Mouse (Mus musculus): Measurements from ENCODE around the gene Pfn3. TPM values are rescaled to one million over a fixed set of nuclear protein-coding genes. Genes with fewer than 3 reads are reported as not detected.

The Pfn3 gene
- polyA plus RNA-seq, 1 experiment from 2014 or later: not detected

DNA sequence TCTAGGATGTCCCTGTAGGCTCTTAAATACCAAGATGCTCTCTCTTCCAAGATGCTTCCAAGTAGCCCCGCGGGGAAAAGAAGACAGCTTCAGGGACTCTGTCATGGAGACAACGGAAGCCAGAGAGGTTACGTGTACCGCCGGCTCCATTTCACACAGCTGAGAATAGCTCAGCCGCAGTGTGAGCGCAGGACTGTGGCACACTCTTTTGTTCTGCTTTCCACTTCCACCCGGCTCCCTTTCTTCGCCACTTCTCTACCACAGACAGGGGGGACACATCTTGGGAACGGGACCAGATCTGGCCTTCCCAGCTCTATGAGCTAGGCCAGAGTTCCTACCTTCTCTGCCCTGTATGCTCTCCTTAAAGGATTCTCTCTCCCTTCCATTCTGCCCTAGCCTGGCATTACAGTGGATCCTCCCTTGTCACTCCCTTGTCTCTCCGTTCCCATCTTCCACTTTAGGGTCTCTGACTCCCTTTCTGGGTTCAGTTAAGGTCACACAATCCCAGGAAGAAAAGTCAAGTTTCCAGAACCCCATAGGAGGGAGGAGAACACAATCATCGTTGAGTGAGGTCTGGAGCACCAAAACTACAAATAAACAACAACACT lies 9.1 kb downstream of the Pfn3 start:
- Histone ChIP-seq H3K4me2 (ENCODE audit: low read depth, severe bottlenecking) (no peak overlapping the region), H3K4me3 (ENCODE audit: low read depth, low read length) (no peak overlapping the region), H3K36me3 (ENCODE audit: control insufficient read depth, insufficient read depth, low read length) (no peaks in the 10 kb centered on the region), H3K27ac (replicated peaks; ENCODE audit: low read depth, low read length) (no peak overlapping the region), H3K9me3 (ENCODE audit: control insufficient read depth, low read length) (no peaks in the 10 kb centered on the region), H3K27me3 (ENCODE audit: control insufficient read depth, insufficient read depth, low read length) (no peaks in the 10 kb centered on the region), H3K4me1 (ENCODE audit: control insufficient read depth, insufficient read depth, low read length) (no peaks in the 10 kb centered on the region), H3K9ac (ENCODE audit: low read length) (peak overlapping the region; percentile 41)
- ATAC-seq (ENCODE audit: insufficient number of reproducible peaks, low FRiP score, low TSS enrichment, low read depth) (0 out of 2 replicates have a peak, but pooled peaks have one; percentile 8), DNase-seq (ENCODE audit: low spot score) (no peak)
- WGBS: 79% methylated on average over 13 of the region's 13 CpGs

DNA sequence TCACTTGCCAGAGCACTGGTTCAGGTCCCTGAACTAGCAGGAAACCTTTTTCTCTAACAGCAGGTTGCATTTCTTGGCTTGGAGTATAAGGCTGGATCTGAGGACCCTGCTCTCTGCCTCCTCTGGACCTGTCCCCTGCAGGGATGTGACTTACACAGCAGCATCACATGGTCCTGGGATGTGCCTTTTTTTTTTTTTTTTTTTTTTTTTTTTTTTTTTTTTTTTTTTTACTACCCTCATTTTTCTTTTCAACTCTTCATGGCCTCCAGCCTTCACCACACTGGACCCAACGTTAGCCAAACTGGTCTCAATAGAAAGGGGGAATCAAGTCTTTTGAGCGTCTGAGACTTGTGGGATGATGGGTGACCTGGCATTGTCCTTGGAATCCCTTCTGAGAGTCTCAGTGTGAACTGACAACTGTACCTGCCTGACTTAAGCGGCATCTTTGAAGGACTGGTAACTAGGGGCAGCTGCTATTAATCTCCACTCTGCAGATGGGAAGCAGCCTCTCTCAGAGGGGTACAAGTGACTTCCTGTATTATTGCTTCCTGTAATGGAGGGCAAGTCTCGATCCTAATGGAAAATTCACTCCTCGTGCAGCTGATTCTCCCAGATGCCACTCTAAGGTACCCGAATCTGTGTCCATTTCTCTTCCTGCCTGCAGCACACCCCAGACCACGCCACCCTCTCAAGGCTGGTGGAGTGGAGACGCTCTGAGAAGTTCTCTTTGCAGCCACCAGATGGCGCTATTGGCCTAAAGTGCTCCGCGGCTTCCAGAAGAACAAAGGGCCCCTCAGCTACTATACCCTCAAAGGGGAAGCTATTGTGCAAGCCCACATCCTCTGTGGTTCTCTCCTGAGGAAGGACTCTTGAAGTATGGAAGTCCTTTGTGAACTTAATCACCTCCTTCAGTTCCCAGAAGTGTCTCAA lies 9.9 kb downstream of the Pfn3 start:
- DNase-seq (ENCODE audit: low spot score) (peak; percentile 90), ATAC-seq (ENCODE audit: insufficient number of reproducible peaks, low FRiP score, low TSS enrichment, low read depth) (peak; percentile 77)
- Histone ChIP-seq H3K36me3 (ENCODE audit: control insufficient read depth, insufficient read depth, low read length) (no peaks in the 10 kb centered on the region), H3K27ac (replicated peaks; ENCODE audit: low read depth, low read length) (no peak overlapping the region), H3K9me3 (ENCODE audit: control insufficient read depth, low read length) (no peaks in the 10 kb centered on the region), H3K4me3 (ENCODE audit: low read depth, low read length) (no peak overlapping the region), H3K27me3 (ENCODE audit: control insufficient read depth, insufficient read depth, low read length) (no peaks in the 10 kb centered on the region), H3K4me2 (ENCODE audit: low read depth, severe bottlenecking) (no peak overlapping the region), H3K9ac (ENCODE audit: low read length) (peak overlapping the region; percentile 41; the same call in 1 of the 2 replicates), H3K4me1 (ENCODE audit: control insufficient read depth, insufficient read depth, low read length) (no peaks in the 10 kb centered on the region)
- 9% methylated on average over 11 of the region's 11 CpGs for WGBS

DNA sequence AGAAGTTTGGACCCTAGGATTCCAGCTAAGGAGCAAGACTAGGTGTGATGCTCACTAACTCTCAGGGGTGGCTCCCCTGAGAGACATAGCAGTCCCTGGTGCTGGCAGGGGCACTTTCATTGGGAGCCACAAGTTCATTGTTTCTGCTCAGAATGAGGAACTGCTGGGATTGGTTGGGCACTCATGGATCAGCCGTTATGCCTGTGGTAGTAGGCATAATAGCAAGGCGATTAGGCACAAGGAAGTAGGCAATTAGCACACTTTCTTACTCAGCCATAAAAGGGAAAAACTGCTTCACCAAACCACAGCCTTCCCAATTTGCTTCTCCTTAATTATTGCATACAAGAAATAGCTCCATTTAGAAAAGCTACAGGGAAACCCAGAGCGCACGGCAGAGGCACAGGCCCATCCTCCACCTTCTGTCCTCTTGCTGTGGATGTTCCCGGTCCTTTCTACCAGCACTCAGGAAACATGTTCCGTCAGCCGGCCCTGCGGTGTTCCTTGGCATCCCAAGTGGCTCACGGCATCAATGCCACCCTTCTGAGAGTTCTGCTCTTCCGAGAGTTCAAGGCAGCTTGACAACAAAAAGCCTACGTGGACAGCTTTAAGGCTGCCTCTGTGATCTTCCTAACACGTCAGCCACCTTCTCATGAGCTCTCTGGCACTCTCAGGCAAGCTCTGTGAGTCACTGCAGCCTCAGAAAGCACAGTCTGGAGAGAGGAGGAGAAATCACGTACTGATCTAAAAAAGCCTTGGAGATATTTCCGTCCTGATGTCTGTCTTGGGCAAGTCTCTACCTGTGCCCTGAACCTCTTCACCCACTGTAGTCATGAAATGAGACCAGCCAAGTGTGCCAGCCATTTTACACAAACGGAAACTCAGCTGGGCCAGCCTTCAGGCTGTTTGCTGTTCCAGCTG lies 10.8 kb downstream of the Pfn3 start:
- ATAC-seq (ENCODE audit: insufficient number of reproducible peaks, low FRiP score, low TSS enrichment, low read depth) (no peak), DNase-seq (ENCODE audit: low spot score) (no peak)
- Histone ChIP-seq H3K4me2 (ENCODE audit: low read depth, severe bottlenecking) (no peak overlapping the region), H3K36me3 (ENCODE audit: control insufficient read depth, insufficient read depth, low read length) (no peaks in the 10 kb centered on the region), H3K27ac (replicated peaks; ENCODE audit: low read depth, low read length) (no peak overlapping the region), H3K4me1 (ENCODE audit: control insufficient read depth, insufficient read depth, low read length) (no peaks in the 10 kb centered on the region), H3K9me3 (ENCODE audit: control insufficient read depth, low read length) (no peaks in the 10 kb centered on the region), H3K4me3 (ENCODE audit: low read depth, low read length) (no peak overlapping the region), H3K27me3 (ENCODE audit: control insufficient read depth, insufficient read depth, low read length) (no peaks in the 10 kb centered on the region), H3K9ac (ENCODE audit: low read length) (no peak overlapping the region)
- WGBS: 67% methylated on average over 15 of the region's 15 CpGs

DNA sequence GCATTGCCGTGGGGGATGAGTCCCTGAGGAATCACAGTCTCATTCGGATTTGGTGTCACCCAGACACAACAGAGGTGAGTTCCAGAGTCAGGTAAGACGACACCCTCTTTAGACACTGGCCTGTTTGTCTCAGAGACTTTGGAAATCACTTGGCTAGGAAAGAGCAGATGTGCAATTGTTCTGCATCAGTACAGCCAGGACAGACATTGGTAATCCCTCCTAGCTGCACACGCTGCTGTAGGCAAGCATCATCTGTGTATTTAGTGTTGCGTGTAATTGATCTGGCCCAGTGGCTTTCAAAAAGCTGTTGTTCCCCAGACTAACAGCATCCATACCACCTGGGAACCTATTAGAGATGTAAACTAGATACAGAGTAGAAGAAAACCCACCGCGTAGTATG lies 11.8 kb downstream of the Pfn3 start:
- no peaks in the 10 kb centered on the region for H3K36me3 ChIP-seq (ENCODE audit: control insufficient read depth, insufficient read depth, low read length)
- no peak overlapping the region for H3K4me2 ChIP-seq (ENCODE audit: low read depth, severe bottlenecking)
- no peak overlapping the region for H3K9ac ChIP-seq (ENCODE audit: low read length)
- H3K9me3 ChIP-seq (ENCODE audit: control insufficient read depth, low read length): no peaks in the 10 kb centered on the region
- no peak overlapping the region for H3K4me3 ChIP-seq (ENCODE audit: low read depth, low read length)
- no peak overlapping the region for H3K27ac ChIP-seq (replicated peaks; ENCODE audit: low read depth, low read length)
- no peaks in the 10 kb centered on the region for H3K4me1 ChIP-seq (ENCODE audit: control insufficient read depth, insufficient read depth, low read length)
- H3K27me3 ChIP-seq (ENCODE audit: control insufficient read depth, insufficient read depth, low read length): no peaks in the 10 kb centered on the region
- 85% methylated on average over 7 of the region's 7 CpGs for WGBS
- no peak for DNase-seq (ENCODE audit: low spot score)
- no peak for ATAC-seq (ENCODE audit: insufficient number of reproducible peaks, low FRiP score, low TSS enrichment, low read depth)

DNA sequence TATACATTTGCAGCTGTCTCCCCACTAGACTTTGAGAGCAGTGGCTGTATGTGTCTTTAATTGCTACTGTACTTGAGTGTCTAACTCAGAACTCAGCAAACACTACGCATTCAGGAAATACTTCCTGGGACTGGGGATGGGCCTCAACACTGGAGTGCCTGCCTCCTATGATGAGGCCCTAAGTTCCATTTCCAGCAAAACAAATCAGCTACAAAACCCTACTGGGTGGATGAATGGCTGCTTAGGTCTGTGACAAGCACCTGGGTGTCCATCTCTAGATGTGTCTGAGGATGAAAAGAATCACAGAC lies 15.0 kb downstream of the Pfn3 start:
- Histone ChIP-seq H3K36me3 (ENCODE audit: control insufficient read depth, insufficient read depth, low read length) (no peaks in the 10 kb centered on the region), H3K27me3 (ENCODE audit: control insufficient read depth, insufficient read depth, low read length) (no peaks in the 10 kb centered on the region), H3K9ac (ENCODE audit: low read length) (no peak overlapping the region), H3K9me3 (ENCODE audit: control insufficient read depth, low read length) (no peaks in the 10 kb centered on the region), H3K27ac (replicated peaks; ENCODE audit: low read depth, low read length) (no peak overlapping the region), H3K4me1 (ENCODE audit: control insufficient read depth, insufficient read depth, low read length) (no peaks in the 10 kb centered on the region), H3K4me3 (ENCODE audit: low read depth, low read length) (no peak overlapping the region), H3K4me2 (ENCODE audit: low read depth, severe bottlenecking) (no peak overlapping the region)
- ATAC-seq (ENCODE audit: insufficient number of reproducible peaks, low FRiP score, low TSS enrichment, low read depth): no peak
- 88% methylated on average over 1 of the region's 1 CpGs for WGBS
- DNase-seq (ENCODE audit: low spot score): no peak

DNA sequence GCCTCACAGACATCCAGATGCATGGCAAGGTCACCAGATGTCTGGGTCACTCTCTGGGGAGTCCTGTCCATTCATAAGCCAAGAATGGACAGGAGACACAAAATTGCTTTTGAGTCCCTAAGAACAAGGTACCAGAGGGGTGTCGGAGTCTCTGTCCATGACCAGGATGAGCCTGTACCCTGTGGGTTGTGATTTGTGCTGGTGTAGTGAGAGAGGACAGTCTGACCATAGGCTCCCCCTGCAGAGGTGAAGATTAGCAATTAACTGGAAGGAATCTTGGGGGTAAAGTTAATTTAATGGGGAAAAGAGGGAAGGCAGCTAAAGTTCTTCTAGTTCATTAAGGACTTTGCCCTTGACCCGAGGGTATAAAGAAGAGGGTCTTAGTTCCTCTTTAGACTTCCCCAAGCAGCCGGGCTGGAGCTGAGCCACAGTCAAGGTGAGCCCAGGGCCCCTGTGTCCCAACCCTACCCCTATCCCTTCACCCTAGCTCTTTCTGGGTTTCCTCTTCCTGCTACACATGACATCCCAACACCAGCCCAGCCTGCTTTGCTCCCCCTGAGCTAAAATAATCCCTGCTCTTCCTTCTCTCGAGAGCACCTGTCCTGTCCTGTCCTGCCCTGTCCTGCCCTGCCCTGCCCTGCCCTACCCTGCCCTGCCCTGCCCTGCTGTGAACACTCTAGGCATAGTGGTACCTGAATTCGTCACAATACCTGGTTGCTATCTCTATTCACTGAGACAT lies 15.6 kb downstream of the Pfn3 start:
- no peak overlapping the region for H3K4me3 ChIP-seq (ENCODE audit: low read depth, low read length)
- H3K27ac ChIP-seq (replicated peaks; ENCODE audit: low read depth, low read length): no peak overlapping the region
- 73% methylated on average over 5 of the region's 5 CpGs for WGBS
- H3K9me3 ChIP-seq (ENCODE audit: control insufficient read depth, low read length): no peaks in the 10 kb centered on the region
- H3K4me2 ChIP-seq (ENCODE audit: low read depth, severe bottlenecking): no peak overlapping the region
- no peaks in the 10 kb centered on the region for H3K4me1 ChIP-seq (ENCODE audit: control insufficient read depth, insufficient read depth, low read length)
- ATAC-seq (ENCODE audit: insufficient number of reproducible peaks, low FRiP score, low TSS enrichment, low read depth) (no peak), DNase-seq (ENCODE audit: low spot score) (no peak)
- H3K27me3 ChIP-seq (ENCODE audit: control insufficient read depth, insufficient read depth, low read length): no peaks in the 10 kb centered on the region
- H3K9ac ChIP-seq (ENCODE audit: low read length): no peak overlapping the region
- H3K36me3 ChIP-seq (ENCODE audit: control insufficient read depth, insufficient read depth, low read length): no peaks in the 10 kb centered on the region

DNA sequence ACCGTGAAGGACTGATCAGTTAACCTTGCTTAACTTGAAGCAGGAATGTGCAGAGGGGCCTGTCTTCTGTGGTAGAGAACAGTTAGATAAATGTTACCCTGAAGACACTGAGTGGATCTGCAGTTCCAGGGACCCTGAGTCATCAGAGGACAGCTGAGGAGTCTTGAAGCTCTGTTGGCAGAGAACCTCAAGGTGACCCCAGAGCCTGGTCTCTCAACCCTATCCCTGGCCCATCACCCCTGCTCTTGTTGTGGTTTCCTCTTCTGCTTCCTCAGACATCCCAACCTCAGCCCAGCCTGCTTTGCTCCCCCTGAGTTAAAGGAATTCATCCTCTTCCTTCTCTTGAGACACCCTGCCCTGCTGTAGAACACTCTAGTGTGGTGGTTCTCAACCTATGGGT lies 16.9 kb downstream of the Pfn3 start, which contains the start of gene Slc34a1:
TSS of gene Slc34a1 (plus strand) at position 100 of the 400 bp plus-strand sequence.
- no peaks in the 10 kb centered on the region for H3K36me3 ChIP-seq (ENCODE audit: control insufficient read depth, insufficient read depth, low read length)
- H3K4me3 ChIP-seq (ENCODE audit: low read depth, low read length): no peak within 1 kb of the TSS
- DNase-seq (ENCODE audit: low spot score): no peak
- no peak within 1 kb of the TSS for H3K27ac ChIP-seq (replicated peaks; ENCODE audit: low read depth, low read length)
- no peak within 1 kb of the TSS for H3K9ac ChIP-seq (ENCODE audit: low read length)
- no peak within 1 kb of the TSS for H3K4me2 ChIP-seq (ENCODE audit: low read depth, severe bottlenecking)
- H3K4me1 ChIP-seq (ENCODE audit: control insufficient read depth, insufficient read depth, low read length): no peaks in the 10 kb centered on the region
- ATAC-seq (ENCODE audit: insufficient number of reproducible peaks, low FRiP score, low TSS enrichment, low read depth): no peak
- no peaks in the 10 kb centered on the region for H3K9me3 ChIP-seq (ENCODE audit: control insufficient read depth, low read length)
- no peaks in the 10 kb centered on the region for H3K27me3 ChIP-seq (ENCODE audit: control insufficient read depth, insufficient read depth, low read length)
- 89% methylated on average over 1 of the region's 1 CpGs for WGBS

DNA sequence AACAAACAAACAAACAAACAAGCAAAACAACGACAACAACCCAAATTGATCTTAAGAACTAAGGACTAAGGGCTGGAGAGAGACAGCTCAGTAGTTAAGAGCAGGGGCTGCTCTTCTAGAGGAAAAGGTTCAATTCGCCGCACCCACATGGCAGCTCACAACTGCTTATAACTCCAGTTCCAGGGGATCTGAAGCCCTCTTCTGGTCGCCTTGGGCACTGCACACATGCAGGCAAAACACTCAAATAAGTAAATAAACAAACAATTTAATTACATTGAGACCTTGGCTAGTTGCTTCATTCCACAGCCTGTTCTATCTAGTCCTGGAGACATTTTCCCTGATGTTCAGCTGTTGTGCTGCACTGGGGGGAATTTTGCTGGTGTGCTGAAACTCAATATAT lies 22.1 kb downstream of the Pfn3 start:
- no peak overlapping the region for H3K4me2 ChIP-seq (ENCODE audit: low read depth, severe bottlenecking)
- DNase-seq (ENCODE audit: low spot score) (no peak), ATAC-seq (ENCODE audit: insufficient number of reproducible peaks, low FRiP score, low TSS enrichment, low read depth) (no peak)
- H3K27me3 ChIP-seq (ENCODE audit: control insufficient read depth, insufficient read depth, low read length): no peaks in the 10 kb centered on the region
- no peaks in the 10 kb centered on the region for H3K9me3 ChIP-seq (ENCODE audit: control insufficient read depth, low read length)
- no peak overlapping the region for H3K9ac ChIP-seq (ENCODE audit: low read length)
- H3K36me3 ChIP-seq (ENCODE audit: control insufficient read depth, insufficient read depth, low read length): no peaks in the 10 kb centered on the region
- H3K4me1 ChIP-seq (ENCODE audit: control insufficient read depth, insufficient read depth, low read length): no peaks in the 10 kb centered on the region
- no peak overlapping the region for H3K27ac ChIP-seq (replicated peaks; ENCODE audit: low read depth, low read length)
- H3K4me3 ChIP-seq (ENCODE audit: low read depth, low read length): no peak overlapping the region
- WGBS: 72% methylated on average over 4 of the region's 4 CpGs
